Mouse (Mus musculus) MEL (cell line): ENCODE data around the gene Prss54. TPM values are rescaled to one million over a fixed set of nuclear protein-coding genes. Genes with fewer than 3 reads are reported as not detected.

Source experiments
- DNase-seq: peaks from one replicate; pipeline ENCODE4 v3.0.0; 2011; ENCODE audit warnings: low read depth, low spot score
- H3K27ac ChIP-seq: 2 replicates; pipeline ENCODE4 v1.5.1; 2012; ENCODE audit warnings: low read depth, mild to moderate bottlenecking, control low read depth, low read length, moderate library complexity; ENCODE audit not compliant: control insufficient read depth
- H3K27me3 ChIP-seq, 2 experiments: fragments of 150-350 bp in 1 of 2; sonication (generic) in 1 of 2; 2 replicates each; pipeline ENCODE4 v1.6.1; 2012; ENCODE audit warnings: low read length in 2 of 2, mild to moderate bottlenecking in 2 of 2, improper control_type of control experiment in 1 of 2, moderate library complexity in 1 of 2; ENCODE audit not compliant: insufficient read depth in 2 of 2, control insufficient read depth in 1 of 2
- H3K36me3 ChIP-seq, 2 experiments: 2 replicates each; pipeline ENCODE4 v1.6.1; 2012 to 2014; ENCODE audit warnings: low read length in 2 of 2, improper control_type of control experiment in 1 of 2, inconsistent platforms in 1 of 2, mild to moderate bottlenecking in 1 of 2; ENCODE audit not compliant: insufficient read depth in 2 of 2, control insufficient read depth in 1 of 2
- H3K4me1 ChIP-seq, 2 experiments: fragments of 150-350 bp in 1 of 2; sonication (generic) in 1 of 2; 2 replicates each; pipeline ENCODE4 v1.6.1; 2012; ENCODE audit warnings: low read length in 2 of 2, improper control_type of control experiment in 1 of 2, mild to moderate bottlenecking in 1 of 2; ENCODE audit not compliant: insufficient read depth in 2 of 2, control insufficient read depth in 1 of 2
- H3K4me3 ChIP-seq, 2 experiments: fragments of 150-350 bp in 1 of 2; sonication (generic) in 1 of 2; 2 replicates each; pipeline ENCODE4 v1.5.1; 2012; ENCODE audit warnings: low read depth in 2 of 2, low read length in 2 of 2, mild to moderate bottlenecking in 2 of 2, moderate library complexity in 2 of 2, control low read depth in 1 of 2, improper control_type of control experiment in 1 of 2; ENCODE audit not compliant: control insufficient read depth in 1 of 2, insufficient read depth in 1 of 2
- H3K79me2 ChIP-seq: 2 replicates; pipeline ENCODE4 v1.6.1; 2012; ENCODE audit warnings: mild to moderate bottlenecking, low read length, moderate library complexity; ENCODE audit not compliant: control insufficient read depth, poor library complexity, insufficient read depth
- H3K9ac ChIP-seq: 2 replicates; pipeline ENCODE4 v1.6.1; 2012; ENCODE audit warnings: low read depth, mild to moderate bottlenecking, control low read depth, low read length, moderate library complexity; ENCODE audit not compliant: control insufficient read depth, poor library complexity, severe bottlenecking
- H3K9me3 ChIP-seq: fragments of 150-350 bp; sonication (generic); replicated peaks from 2 replicates; pipeline ENCODE4 v1.6.1; 2012; ENCODE audit warnings: mild to moderate bottlenecking, low read length, improper control_type of control experiment, moderate library complexity; ENCODE audit not compliant: insufficient read depth
- BHLHE40 ChIP-seq: IDR thresholded peaks from 2 replicates; pipeline ENCODE4 v1.6.1; 2012; ENCODE audit warnings: low read depth, mild to moderate bottlenecking, inconsistent platforms, low read length, improper control_type of control experiment, borderline replicate concordance
- CHD1 ChIP-seq: IDR thresholded peaks from 2 replicates; pipeline ENCODE4 v1.6.1; 2012; ENCODE audit warnings: low read depth, mild to moderate bottlenecking, inconsistent platforms, low read length, improper control_type of control experiment
- CTCF ChIP-seq, 3 experiments: IDR thresholded peaks in 2 of 3; conservative IDR thresholded peaks in 1 of 3; 2 replicates each; pipeline ENCODE4 v1.5.1; 2011 to 2012; ENCODE audit warnings: low read length in 3 of 3, low read depth in 2 of 3, mild to moderate bottlenecking in 2 of 3, improper control_type of control experiment in 1 of 3, inconsistent platforms in 1 of 3, mixed read lengths in 1 of 3, moderate library complexity in 1 of 3; ENCODE audit not compliant: control insufficient read depth in 1 of 3, insufficient read depth in 1 of 3, poor library complexity in 1 of 3, severe bottlenecking in 1 of 3
- ELF1 ChIP-seq: IDR thresholded peaks from 2 replicates; pipeline ENCODE4 v1.6.1; 2014; ENCODE audit warnings: low read depth, mild to moderate bottlenecking, inconsistent platforms, low read length, improper control_type of control experiment, moderate library complexity
- EP300 ChIP-seq, 2 experiments: IDR thresholded peaks; 2 replicates each; pipeline ENCODE4 v1.6.1; 2011; ENCODE audit warnings: improper control_type of control experiment in 2 of 2, low read length in 2 of 2, low read depth in 1 of 2, mild to moderate bottlenecking in 1 of 2
- ETS1 ChIP-seq: IDR thresholded peaks from 2 replicates; pipeline ENCODE4 v1.6.1; 2012; ENCODE audit warnings: low read depth, mild to moderate bottlenecking, inconsistent platforms, low read length, improper control_type of control experiment, moderate library complexity
- GABPA ChIP-seq: IDR thresholded peaks from 2 replicates; pipeline ENCODE4 v1.6.1; 2012; ENCODE audit warnings: low read depth, mild to moderate bottlenecking, inconsistent platforms, low read length, improper control_type of control experiment, moderate library complexity
- KAT2A ChIP-seq: conservative IDR thresholded peaks from 2 replicates; pipeline ENCODE4 v1.6.1; 2012; ENCODE audit warnings: low read depth, low read length, improper control_type of control experiment, inconsistent platforms
- MAFK ChIP-seq: IDR thresholded peaks from 2 replicates; pipeline ENCODE4 v1.6.1; 2011; ENCODE audit warnings: low read depth, mild to moderate bottlenecking, low read length, improper control_type of control experiment, borderline replicate concordance
- MAX ChIP-seq: IDR thresholded peaks from 2 replicates; pipeline ENCODE4 v1.6.1; 2011; ENCODE audit warnings: low read length, improper control_type of control experiment
- MEF2A ChIP-seq: IDR thresholded peaks from 2 replicates; pipeline ENCODE4 v1.6.1; 2014; ENCODE audit warnings: low read depth, mild to moderate bottlenecking, inconsistent platforms, low read length, improper control_type of control experiment; ENCODE audit not compliant: poor library complexity, insufficient replicate concordance, severe bottlenecking; ENCODE audit errors: extremely low read depth
- MXI1 ChIP-seq: IDR thresholded peaks from 2 replicates; pipeline ENCODE4 v1.6.1; 2011; ENCODE audit warnings: mild to moderate bottlenecking, low read depth, low read length, improper control_type of control experiment
- MYB ChIP-seq: IDR thresholded peaks from 2 replicates; pipeline ENCODE4 v1.6.1; 2011; ENCODE audit warnings: mild to moderate bottlenecking, low read depth, low read length, improper control_type of control experiment
- MYC ChIP-seq: IDR thresholded peaks from 2 replicates; pipeline ENCODE4 v1.6.1; 2011; ENCODE audit warnings: low read depth, mild to moderate bottlenecking, low read length, improper control_type of control experiment, moderate library complexity
- POLR2A ChIP-seq, 2 experiments: IDR thresholded peaks; 2 replicates each; pipeline ENCODE4 v1.6.1; 2011 to 2012; ENCODE audit warnings: low read length in 2 of 2, mild to moderate bottlenecking in 2 of 2, control low read depth in 1 of 2, improper control_type of control experiment in 1 of 2, low read depth in 1 of 2, moderate library complexity in 1 of 2; ENCODE audit not compliant: control insufficient read depth in 1 of 2, insufficient read depth in 1 of 2, poor library complexity in 1 of 2
- POLR2AphosphoS2 ChIP-seq: IDR thresholded peaks from 2 replicates; pipeline ENCODE4 v1.6.1; 2011; ENCODE audit warnings: low read length, improper control_type of control experiment
- POLR2AphosphoS5 ChIP-seq: IDR thresholded peaks from 2 replicates; pipeline ENCODE4 v1.6.1; 2012; ENCODE audit warnings: low read depth, borderline replicate concordance, mild to moderate bottlenecking, inconsistent platforms, low read length, moderate library complexity, mixed read lengths
- RAD21 ChIP-seq: IDR thresholded peaks from 2 replicates; pipeline ENCODE4 v1.6.1; 2011; ENCODE audit warnings: mild to moderate bottlenecking, low read depth, low read length, improper control_type of control experiment
- SIN3A ChIP-seq: IDR thresholded peaks from 2 replicates; pipeline ENCODE4 v1.6.1; 2012; ENCODE audit warnings: low read length, improper control_type of control experiment, inconsistent platforms
- SMC3 ChIP-seq: IDR thresholded peaks from 2 replicates; pipeline ENCODE4 v1.6.1; 2011; ENCODE audit warnings: low read depth, low read length, improper control_type of control experiment
- TAL1 ChIP-seq: IDR thresholded peaks from 2 replicates; pipeline ENCODE4 v1.6.1; 2012; ENCODE audit warnings: mild to moderate bottlenecking, inconsistent platforms, low read length, moderate library complexity, mixed read lengths
- TCF12 ChIP-seq: IDR thresholded peaks from 2 replicates; pipeline ENCODE4 v1.6.1; 2014; ENCODE audit warnings: low read depth, mild to moderate bottlenecking, inconsistent platforms, low read length, improper control_type of control experiment, moderate library complexity
- UBTF ChIP-seq: IDR thresholded peaks from 2 replicates; pipeline ENCODE4 v1.6.1; 2012; ENCODE audit warnings: low read depth, mild to moderate bottlenecking, inconsistent platforms, low read length, improper control_type of control experiment, moderate library complexity, borderline replicate concordance; ENCODE audit not compliant: insufficient read depth
- USF2 ChIP-seq, 2 experiments: IDR thresholded peaks; 2 replicates each; pipeline ENCODE4 v1.6.1; 2011 to 2012; ENCODE audit warnings: improper control_type of control experiment in 2 of 2, low read length in 2 of 2, borderline replicate concordance in 1 of 2, inconsistent platforms in 1 of 2, low read depth in 1 of 2, mild to moderate bottlenecking in 1 of 2; ENCODE audit not compliant: insufficient read depth in 1 of 2
- ZC3H11A ChIP-seq: IDR thresholded peaks from 2 replicates; pipeline ENCODE4 v1.6.1; 2012; ENCODE audit warnings: low read depth, mild to moderate bottlenecking, inconsistent platforms, low read length, improper control_type of control experiment
- ZKSCAN1 ChIP-seq: IDR thresholded peaks from 2 replicates; pipeline ENCODE4 v1.6.1; 2012; ENCODE audit warnings: low read depth, mild to moderate bottlenecking, inconsistent platforms, low read length, improper control_type of control experiment, moderate library complexity
- ZMIZ1 ChIP-seq: IDR thresholded peaks from 2 replicates; pipeline ENCODE4 v1.6.1; 2012; ENCODE audit warnings: low read depth, mild to moderate bottlenecking, inconsistent platforms, low read length, improper control_type of control experiment, moderate library complexity
- polyA plus RNA-seq, 2 experiments: library from polyadenylated mRNA; stranded (reverse) in 1 of 2; unstranded in 1 of 2; fragments of >175 nt in 1 of 2; fragments of >200 nt in 1 of 2; gene quantifications; 2 replicates each; pipeline versions ENCODE4 v1.2.1 to v1.2.4; 2012; ENCODE audit warnings: low replicate concordance in 2 of 2, low read depth in 1 of 2; ENCODE audit not compliant: insufficient read length in 2 of 2, insufficient read depth in 1 of 2, missing spikeins in 1 of 2
- total RNA-seq: library from RNA; depleted of rRNA; stranded (reverse); fragments of 300-350 nt; gene quantifications from 2 replicates; pipeline ENCODE4 v1.2.3, GENCODE M21; 2012

Gene Prss54
- total and polyA plus RNA-seq, 3 experiments: not detected

- DNase-seq: peak; percentile 18
- no peaks in the 10 kb centered on the region for H3K9me3 ChIP-seq
Measured at GRCm38 (mm10) chr8:95528750-95529310, 47.3 kb downstream of the Prss54 start.

GRCm38 (mm10) chr8:95528194-95528593 lies 47.9 kb downstream of the Prss54 start:
- no peaks in the 10 kb centered on the region; a peak in 1 of 4 replicates for H3K27me3 ChIP-seq
- no peaks in the 10 kb centered on the region for H3K36me3 ChIP-seq
- H3K4me3 ChIP-seq: no peak overlapping the region
- H3K27ac ChIP-seq: no peak overlapping the region
- H3K4me1 ChIP-seq: no peaks in the 10 kb centered on the region
- no peak overlapping the region for H3K9ac ChIP-seq
- TF ChIP-seq CHD1 (no peak), MXI1 (no peak), ELF1 (no peak), POLR2AphosphoS2 (no peak), MAX (no peak), ZC3H11A (no peak), EP300 (IDR thresholded peaks at IDR 0.05; ENCODE audit: low read depth in 1 of 2, low read length in 2 of 2) (no peak), CTCF (IDR thresholded peaks at IDR 0.05 in 2 of 3, conservative IDR thresholded peaks at IDR 0.05 in 1 of 3; ENCODE audit: control insufficient read depth in 1 of 3, insufficient read depth in 1 of 3, low read depth in 2 of 3, low read length in 3 of 3, poor library complexity in 1 of 3, severe bottlenecking in 1 of 3) (no peak), RAD21 (no peak)
- TF ChIP-seq, all 39 proteins: peak for 0
- Histone ChIP-seq H3K79me2 (no peaks in the 10 kb centered on the region), H3K9me3 (no peaks in the 10 kb centered on the region)
- DNase-seq: no peak

More at GRCm38 (mm10) chr8:95528750-95529310, 47.3 kb downstream of the Prss54 start:
- no peaks in the 10 kb centered on the region; a peak in 1 of 4 replicates for H3K27me3 ChIP-seq
- TF ChIP-seq CTCF (IDR thresholded peaks at IDR 0.05 in 2 of 3, conservative IDR thresholded peaks at IDR 0.05 in 1 of 3; ENCODE audit: control insufficient read depth in 1 of 3, insufficient read depth in 1 of 3, low read depth in 2 of 3, low read length in 3 of 3, poor library complexity in 1 of 3, severe bottlenecking in 1 of 3) (peak in 2 of 3 experiments; percentile 43 to 44; a peak in 5 of 6 replicates), USF2 (IDR thresholded peaks at IDR 0.05; ENCODE audit: borderline replicate concordance in 1 of 2, insufficient read depth in 1 of 2, low read depth in 1 of 2, low read length in 2 of 2) (no peak), ZKSCAN1 (no peak), ETS1 (no peak), ZMIZ1 (no peak), TCF12 (no peak), MAFK (no peak), CHD1 (no peak), MAX (no peak), MYC (no peak), KAT2A (no peak), MXI1 (no peak), ZC3H11A (no peak), RAD21 (peak; percentile 15), POLR2A (IDR thresholded peaks at IDR 0.05; ENCODE audit: control insufficient read depth in 1 of 2, insufficient read depth in 1 of 2, low read depth in 1 of 2, low read length in 2 of 2, poor library complexity in 1 of 2) (no peak), EP300 (IDR thresholded peaks at IDR 0.05; ENCODE audit: low read depth in 1 of 2, low read length in 2 of 2) (no peak), POLR2AphosphoS5 (no peak), TAL1 (no peak), BHLHE40 (no peak), MEF2A (no peak), GABPA (no peak), SIN3A (no peak), POLR2AphosphoS2 (no peak), MYB (no peak), UBTF (no peak), SMC3 (peak; percentile 27)
- TF ChIP-seq, all 39 proteins: peak for 3
- Histone ChIP-seq H3K4me3 (no peak overlapping the region), H3K4me1 (no peaks in the 10 kb centered on the region), H3K36me3 (no peaks in the 10 kb centered on the region), H3K27ac (no peak overlapping the region), H3K79me2 (no peaks in the 10 kb centered on the region), H3K9ac (no peak overlapping the region)
